Mouse (Mus musculus) stomach, embryonic 15.5 days (tissue): ENCODE results near the gene Gm28729. TPM values are rescaled to one million over a fixed set of nuclear protein-coding genes. Genes with fewer than 3 reads are reported as not detected.
"Not testable (repeated sequence)": the region's sequence is repeated elsewhere in the genome, so short reads cannot be mapped to it uniquely, and the experiment has no call there.

Source experiments
- ATAC-seq: fragments of 200-750 bp; cut with Nextera tagmentation; 2 replicates; pipeline ENCODE4 v1.8.0; 2017; ENCODE audit warnings: low read depth, moderate number of reproducible peaks, moderate TSS enrichment; ENCODE audit not compliant: insufficient read depth, low FRiP score
- H3K27ac ChIP-seq: fragments of 300-500 bp; sonication (generic); 2 replicates; pipeline ENCODE4 v1.5.1; 2015; ENCODE audit warnings: mild to moderate bottlenecking, inconsistent platforms
- H3K27me3 ChIP-seq: fragments of 300-500 bp; sonication (generic); replicated peaks from 2 replicates; pipeline ENCODE4 v1.6.1; 2015; ENCODE audit warnings: inconsistent platforms
- H3K36me3 ChIP-seq: fragments of 300-500 bp; sonication (generic); 2 replicates; pipeline ENCODE4 v1.6.1; 2015; ENCODE audit warnings: inconsistent platforms
- H3K4me1 ChIP-seq: fragments of 300-500 bp; sonication (generic); 2 replicates; pipeline ENCODE4 v1.6.1; 2015; ENCODE audit warnings: inconsistent platforms
- H3K4me2 ChIP-seq: fragments of 300-500 bp; sonication (generic); 2 replicates; pipeline ENCODE4 v1.6.1; 2015; ENCODE audit warnings: mild to moderate bottlenecking, inconsistent platforms
- H3K4me3 ChIP-seq: fragments of 300-500 bp; sonication (generic); replicated peaks from 2 replicates; pipeline ENCODE4 v1.5.1; 2015; ENCODE audit warnings: inconsistent platforms
- H3K9ac ChIP-seq: fragments of 300-500 bp; sonication (generic); 2 replicates; pipeline ENCODE4 v1.6.1; 2015; ENCODE audit warnings: inconsistent platforms
- H3K9me3 ChIP-seq: fragments of 300-500 bp; sonication (generic); 2 replicates; pipeline ENCODE4 v1.6.1; 2016; ENCODE audit warnings: inconsistent platforms
- WGBS: fragments of 180-500 bp; shearing (Covaris S2); methylation state at CpG from one replicate; pipeline ENCODE4 v1.1.7; 2015; 5-methylcytosine and 5-hydroxymethylcytosine counted together
- polyA plus RNA-seq: library from polyadenylated mRNA; unstranded; fragments of >200 nt; fragmentation: Nextera tagmentation; extraction: Ambion mirVana; gene quantifications from 2 replicates; pipeline ENCODE4 v1.2.1, GENCODE M21; 2015

The Gm28729 gene
- polyA plus RNA-seq, 1 experiment from 2014 or later, result not detected

- Histone ChIP-seq H3K27me3 (no peaks in the 10 kb centered on the region), H3K4me1 (no peaks in the 10 kb centered on the region), H3K4me3 (no peak overlapping the region), H3K4me2 (no peak overlapping the region), H3K9ac (no peak overlapping the region), H3K27ac (no peak overlapping the region), H3K9me3 (no peaks in the 10 kb centered on the region), H3K36me3 (no peaks in the 10 kb centered on the region)
- ATAC-seq, result no peak
- WGBS, result 47% methylated on average over 3 of the region's 3 CpGs
These were observed 42.0 kb downstream of the Gm28729 start for GRCm38 (mm10) chr9:96483028-96483427.

- Histone ChIP-seq H3K9ac (peak within 1 kb of the TSS; percentile 66), H3K4me3 (peak within 1 kb of the TSS; percentile 64), H3K4me2 (peak within 1 kb of the TSS; percentile 78), H3K27me3 (no peaks in the 10 kb centered on the region), H3K4me1 (peaks cover 7% of the 10 kb centered on the region; the same call in 1 of the 2 replicates), H3K9me3 (no peaks in the 10 kb centered on the region), H3K27ac (peak within 1 kb of the TSS; percentile 87), H3K36me3 (0 out of 2 replicates have a peak, but pooled peaks cover 3% of the 10 kb centered on the region)
- WGBS, result under 1% methylated on average over 74 of the region's 74 CpGs
- ATAC-seq, result peak; percentile 96
These were observed 46.8 kb downstream of the Gm28729 start, which contains the start of gene Rnf7 for GRCm38 (mm10) chr9:96478071-96478888. Gene Rnf7, minus strand, starts transcription at chr9:96478675.

GRCm38 (mm10) chr9:96472356-96472755 is 52.7 kb downstream of the Gm28729 start:
- Histone ChIP-seq H3K4me2 (no peak overlapping the region), H3K27me3 (no peaks in the 10 kb centered on the region), H3K9ac (no peak overlapping the region), H3K4me1 (peaks cover 6% of the 10 kb centered on the region; the same call in 1 of the 2 replicates), H3K4me3 (no peak overlapping the region), H3K27ac (no peak overlapping the region), H3K9me3 (no peaks in the 10 kb centered on the region), H3K36me3 (peaks cover 14% of the 10 kb centered on the region; the same call in 1 of the 2 replicates)
- 84% methylated on average over 3 of the region's 3 CpGs for WGBS
- no peak for ATAC-seq

- H3K4me3 ChIP-seq, result not testable (repeated sequence)
- peaks cover 20% of the 10 kb centered on the region; the same call in 1 of the 2 replicates for H3K36me3 ChIP-seq
- 91% methylated on average over 4 of the region's 4 CpGs for WGBS
These were observed 53.4 kb downstream of the Gm28729 start for GRCm38 (mm10) chr9:96471681-96472080.

GRCm38 (mm10) chr9:96470266-96470974 is 54.6 kb downstream of the Gm28729 start:
- H3K9ac ChIP-seq, result no peak overlapping the region
- H3K4me1 ChIP-seq, result 0 out of 2 replicates have a peak, but pooled peaks cover 4% of the 10 kb centered on the region
- H3K9me3 ChIP-seq, result no peaks in the 10 kb centered on the region
- 88% methylated on average over 8 of the region's 8 CpGs for WGBS
- no peak overlapping the region for H3K4me3 ChIP-seq
- H3K4me2 ChIP-seq, result no peak overlapping the region
- H3K27ac ChIP-seq, result no peak overlapping the region
- peaks cover 17% of the 10 kb centered on the region; the same call in 1 of the 2 replicates for H3K36me3 ChIP-seq
- H3K27me3 ChIP-seq, result no peaks in the 10 kb centered on the region
- no peak for ATAC-seq

More at GRCm38 (mm10) chr9:96471681-96472080, 53.4 kb downstream of the Gm28729 start:
- H3K4me2 ChIP-seq, H3K27me3 ChIP-seq, H3K9me3 ChIP-seq, H3K27ac ChIP-seq, ATAC-seq, H3K9ac ChIP-seq, H3K4me1 ChIP-seq: not testable (repeated sequence)

- H3K4me3 ChIP-seq, result no peak overlapping the region
- peaks cover 17% of the 10 kb centered on the region; the same call in 1 of the 2 replicates for H3K36me3 ChIP-seq
- no peak overlapping the region for H3K27ac ChIP-seq
- no peak for ATAC-seq
- H3K9ac ChIP-seq, result no peak overlapping the region
- no peaks in the 10 kb centered on the region for H3K27me3 ChIP-seq
- H3K4me1 ChIP-seq, result 0 out of 2 replicates have a peak, but pooled peaks cover 4% of the 10 kb centered on the region
- no peak overlapping the region for H3K4me2 ChIP-seq
- 66% methylated on average over 8 of the region's 8 CpGs for WGBS
- no peaks in the 10 kb centered on the region for H3K9me3 ChIP-seq
These were observed 55.4 kb downstream of the Gm28729 start for GRCm38 (mm10) chr9:96469556-96470265.

GRCm38 (mm10) chr9:96463708-96464107 is 61.4 kb downstream of the Gm28729 start:
- 74% methylated on average over 10 of the region's 10 CpGs for WGBS
- ATAC-seq, result no peak
- no peak overlapping the region for H3K9ac ChIP-seq

GRCm38 (mm10) chr9:96461607-96462006 is 63.5 kb downstream of the Gm28729 start:
- Histone ChIP-seq H3K4me2 (no peak overlapping the region), H3K36me3 (no peaks in the 10 kb centered on the region), H3K27me3 (no peaks in the 10 kb centered on the region), H3K4me3 (no peak overlapping the region), H3K4me1 (no peaks in the 10 kb centered on the region), H3K9me3 (no peaks in the 10 kb centered on the region), H3K27ac (no peak overlapping the region), H3K9ac (no peak overlapping the region)
- ATAC-seq, result no peak
- WGBS, result 40% methylated on average over 1 of the region's 1 CpGs

More at GRCm38 (mm10) chr9:96463708-96464107, 61.4 kb downstream of the Gm28729 start:
- Histone ChIP-seq H3K9me3 (no peaks in the 10 kb centered on the region), H3K4me3 (no peak overlapping the region), H3K4me1 (no peaks in the 10 kb centered on the region), H3K36me3 (0 out of 2 replicates have a peak, but pooled peaks cover 11% of the 10 kb centered on the region), H3K4me2 (no peak overlapping the region), H3K27ac (no peak overlapping the region), H3K27me3 (no peaks in the 10 kb centered on the region)

- WGBS, result 81% methylated on average over 10 of the region's 10 CpGs
- ATAC-seq, result no peak
These were observed 64.8 kb downstream of the Gm28729 start for GRCm38 (mm10) chr9:96460117-96460865.

GRCm38 (mm10) chr9:96455618-96456017 is 69.4 kb downstream of the Gm28729 start:
- Histone ChIP-seq H3K27ac (no peak overlapping the region), H3K4me3 (no peak overlapping the region), H3K9ac (no peak overlapping the region), H3K4me2 (no peak overlapping the region), H3K27me3 (no peaks in the 10 kb centered on the region), H3K4me1 (no peaks in the 10 kb centered on the region), H3K36me3 (no peaks in the 10 kb centered on the region), H3K9me3 (no peaks in the 10 kb centered on the region)
- no peak for ATAC-seq
- 75% methylated on average over 8 of the region's 8 CpGs for whole genome bisulfite sequencing

More at GRCm38 (mm10) chr9:96460117-96460865, 64.8 kb downstream of the Gm28729 start:
- no peak overlapping the region for H3K4me2 ChIP-seq
- no peaks in the 10 kb centered on the region for H3K9me3 ChIP-seq
- no peaks in the 10 kb centered on the region for H3K36me3 ChIP-seq
- no peaks in the 10 kb centered on the region for H3K4me1 ChIP-seq
- no peak overlapping the region for H3K27ac ChIP-seq
- no peak overlapping the region for H3K4me3 ChIP-seq
- H3K9ac ChIP-seq, result no peak overlapping the region
- no peaks in the 10 kb centered on the region for H3K27me3 ChIP-seq

- H3K27ac ChIP-seq, result no peak overlapping the region
- WGBS, result 70% methylated on average over 4 of the region's 4 CpGs
- H3K27me3 ChIP-seq, result no peaks in the 10 kb centered on the region
- no peaks in the 10 kb centered on the region for H3K4me1 ChIP-seq
- H3K36me3 ChIP-seq, result no peaks in the 10 kb centered on the region
- ATAC-seq, result no peak
- no peak overlapping the region for H3K4me2 ChIP-seq
- H3K9ac ChIP-seq, result no peak overlapping the region
- no peaks in the 10 kb centered on the region for H3K9me3 ChIP-seq
- no peak overlapping the region for H3K4me3 ChIP-seq
These were observed 72.1 kb downstream of the Gm28729 start for GRCm38 (mm10) chr9:96452956-96453355.
